Mouse (Mus musculus): ENCODE measurements around the gene Tmem9b. TPM values are rescaled to one million over a fixed set of nuclear protein-coding genes. Genes with fewer than 3 reads are reported as not detected.

Gene Tmem9b
- polyA plus RNA-seq, 1 experiment from 2014 or later = 40.5 TPM

DNA sequence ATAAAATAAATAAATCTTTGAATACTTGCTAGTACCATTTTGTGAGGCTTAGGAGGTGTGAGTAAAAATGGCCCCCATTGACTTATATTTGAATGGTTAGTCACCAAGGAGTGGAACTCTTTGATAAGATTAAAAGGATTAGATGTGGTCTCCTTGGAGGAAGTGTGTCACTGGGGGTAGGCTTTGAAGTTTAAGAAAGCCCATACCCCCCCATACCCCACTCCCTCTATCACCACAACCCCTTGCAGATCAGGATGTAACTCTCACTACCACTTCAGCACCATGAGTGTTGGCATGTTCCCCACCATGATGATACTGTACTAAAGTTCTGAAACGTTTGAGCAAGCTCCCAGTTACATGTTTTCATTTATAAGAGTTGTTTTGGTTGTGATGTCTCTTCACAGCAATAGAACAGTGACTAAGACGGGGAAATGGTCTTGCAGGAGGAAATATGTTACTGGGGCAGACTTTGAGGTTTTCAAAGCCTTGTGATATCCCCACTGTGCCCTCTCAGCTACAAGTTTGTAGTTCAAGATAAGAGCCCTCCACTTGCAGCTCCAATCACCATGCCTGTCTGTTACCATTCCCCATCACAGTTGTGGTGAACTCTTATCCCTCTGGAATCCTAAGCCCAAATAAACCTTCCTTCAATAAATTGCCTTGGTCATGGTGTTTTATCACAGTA lies 16.2 kb upstream of the Tmem9b start:
- no peak overlapping the region for H3K9ac ChIP-seq (replicated peaks)
- no peak overlapping the region for H3K4me2 ChIP-seq (ENCODE audit: low read depth, low read length)
- no peak overlapping the region for H3K27ac ChIP-seq (ENCODE audit: low read depth)
- DNase-seq = no peak
- H3K4me3 ChIP-seq (ENCODE audit: low read depth, low read length) = no peak overlapping the region
- no peaks in the 10 kb centered on the region for H3K27me3 ChIP-seq (ENCODE audit: insufficient read depth, low read length)
- no peaks in the 10 kb centered on the region for H3K36me3 ChIP-seq (replicated peaks; ENCODE audit: insufficient read depth, low read length)
- WGBS (ENCODE audit: insufficient replicate concordance) = 22% methylated on average over 2 of the region's 2 CpGs
- H3K9me3 ChIP-seq (ENCODE audit: low read length) = no peaks in the 10 kb centered on the region
- no peak for ATAC-seq
- TF ChIP-seq CTCF (IDR thresholded peaks at IDR 0.05; ENCODE audit: low read depth) (no peak), EP300 (IDR thresholded peaks at IDR 0.05; ENCODE audit: low read depth) (no peak)
- H3K4me1 ChIP-seq (ENCODE audit: insufficient read depth) = peaks cover 9% of the 10 kb centered on the region

- no peak for DNase-seq
- H3K4me3 ChIP-seq (ENCODE audit: low read depth, low read length) = no peak overlapping the region
- WGBS (ENCODE audit: insufficient replicate concordance) = 70% methylated on average over 7 of the region's 7 CpGs
- peak overlapping the region; percentile 48 for H3K4me2 ChIP-seq (ENCODE audit: low read depth, low read length)
- no peaks in the 10 kb centered on the region for H3K27me3 ChIP-seq (ENCODE audit: insufficient read depth, low read length)
- H3K9me3 ChIP-seq (ENCODE audit: low read length) = no peaks in the 10 kb centered on the region
- 0 out of 2 replicates have a peak overlapping the region, but pooled peaks have one; percentile 29 for H3K27ac ChIP-seq (ENCODE audit: low read depth)
- H3K4me1 ChIP-seq (ENCODE audit: insufficient read depth) = peaks cover 9% of the 10 kb centered on the region
- ATAC-seq = peak; percentile 74
- no peak for TF ChIP-seq CTCF (IDR thresholded peaks at IDR 0.05; ENCODE audit: low read depth)
- peak; percentile 36; the same call in 1 of the 2 replicates for TF ChIP-seq EP300 (IDR thresholded peaks at IDR 0.05; ENCODE audit: low read depth)
- no peaks in the 10 kb centered on the region for H3K36me3 ChIP-seq (replicated peaks; ENCODE audit: insufficient read depth, low read length)
- H3K9ac ChIP-seq (replicated peaks) = no peak overlapping the region
These were observed 15.1 kb upstream of the Tmem9b start for GRCm38 (mm10) chr7:109767575-109768350.

DNA sequence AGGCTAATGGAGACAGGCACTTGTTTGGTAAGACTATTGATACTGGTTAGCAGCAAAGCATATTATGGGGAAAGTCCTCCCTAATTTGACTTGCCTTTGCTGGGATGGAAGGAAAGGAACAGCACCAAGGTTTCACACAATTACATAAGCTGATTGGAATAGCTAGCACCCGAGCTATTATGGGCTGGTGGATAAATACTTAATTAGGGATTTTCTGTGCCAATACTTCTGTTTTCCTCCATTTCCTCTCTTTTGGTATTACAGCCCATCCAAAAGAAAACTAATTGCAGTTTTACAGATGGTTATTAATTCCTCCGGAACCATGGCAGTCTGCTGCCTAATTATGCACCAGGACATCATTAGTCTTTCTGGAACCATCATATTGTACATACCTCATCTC lies 11.3 kb upstream of the Tmem9b start:
- no peaks in the 10 kb centered on the region for H3K9me3 ChIP-seq (ENCODE audit: low read length)
- no peaks in the 10 kb centered on the region for H3K36me3 ChIP-seq (replicated peaks; ENCODE audit: insufficient read depth, low read length)
- no peak overlapping the region for H3K4me3 ChIP-seq (ENCODE audit: low read depth, low read length)
- TF ChIP-seq EP300 (IDR thresholded peaks at IDR 0.05; ENCODE audit: low read depth) = no peak
- no peak for TF ChIP-seq CTCF (IDR thresholded peaks at IDR 0.05; ENCODE audit: low read depth)
- no peak for ATAC-seq
- H3K9ac ChIP-seq (replicated peaks) = no peak overlapping the region
- no peak overlapping the region for H3K27ac ChIP-seq (ENCODE audit: low read depth)
- H3K4me2 ChIP-seq (ENCODE audit: low read depth, low read length) = no peak overlapping the region
- 71% methylated on average over 2 of the region's 2 CpGs for WGBS (ENCODE audit: insufficient replicate concordance)
- peaks cover 9% of the 10 kb centered on the region for H3K4me1 ChIP-seq (ENCODE audit: insufficient read depth)
- no peaks in the 10 kb centered on the region for H3K27me3 ChIP-seq (ENCODE audit: insufficient read depth, low read length)
- DNase-seq = no peak

DNA sequence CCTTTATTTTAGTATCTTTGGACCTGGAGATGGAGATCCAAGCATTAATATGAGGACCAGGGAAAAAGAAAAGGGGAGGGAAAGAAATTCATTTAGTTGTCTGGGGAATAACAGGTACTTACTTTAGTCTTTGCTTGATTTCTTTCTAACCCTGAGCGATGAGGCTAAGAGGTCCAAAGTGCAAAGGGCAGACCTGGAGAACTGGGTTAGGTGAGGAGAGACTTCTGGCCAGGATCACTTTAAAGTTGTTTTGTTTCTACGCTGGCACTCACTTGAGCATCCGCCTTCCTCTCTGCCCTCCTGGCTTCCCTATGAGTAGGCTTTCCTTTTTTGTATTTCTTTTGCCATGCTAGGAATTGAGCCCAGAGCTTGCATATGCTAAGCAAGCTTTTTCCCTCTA lies 3.6 kb upstream of the Tmem9b start:
- 85% methylated on average over 3 of the region's 3 CpGs for whole genome bisulfite sequencing (ENCODE audit: insufficient replicate concordance)
- DNase-seq = no peak
- TF ChIP-seq EP300 (IDR thresholded peaks at IDR 0.05; ENCODE audit: low read depth) (no peak), CTCF (IDR thresholded peaks at IDR 0.05; ENCODE audit: low read depth) (no peak)

GRCm38 (mm10) chr7:109754034-109754433 lies 1.4 kb upstream of the Tmem9b start:
- H3K4me2 ChIP-seq (ENCODE audit: low read depth, low read length) = no peak overlapping the region
- TF ChIP-seq EP300 (IDR thresholded peaks at IDR 0.05; ENCODE audit: low read depth) (no peak), CTCF (IDR thresholded peaks at IDR 0.05; ENCODE audit: low read depth) (no peak)
- DNase-seq (no peak), ATAC-seq (no peak)
- H3K36me3 ChIP-seq (replicated peaks; ENCODE audit: insufficient read depth, low read length) = no peaks in the 10 kb centered on the region
- peaks cover 14% of the 10 kb centered on the region for H3K4me1 ChIP-seq (ENCODE audit: insufficient read depth)
- no peak overlapping the region for H3K27ac ChIP-seq (ENCODE audit: low read depth)
- WGBS (ENCODE audit: insufficient replicate concordance) = 82% methylated on average over 8 of the region's 8 CpGs
- H3K27me3 ChIP-seq (ENCODE audit: insufficient read depth, low read length) = no peaks in the 10 kb centered on the region
- no peaks in the 10 kb centered on the region for H3K9me3 ChIP-seq (ENCODE audit: low read length)
- no peak overlapping the region for H3K4me3 ChIP-seq (ENCODE audit: low read depth, low read length)
- no peak overlapping the region for H3K9ac ChIP-seq (replicated peaks)

More for the DNA sequence above, 3.6 kb upstream of the Tmem9b start:
- H3K27ac ChIP-seq (ENCODE audit: low read depth) = no peak overlapping the region
- no peak for ATAC-seq
- no peaks in the 10 kb centered on the region for H3K27me3 ChIP-seq (ENCODE audit: insufficient read depth, low read length)
- H3K4me3 ChIP-seq (ENCODE audit: low read depth, low read length) = no peak overlapping the region
- H3K4me1 ChIP-seq (ENCODE audit: insufficient read depth) = peaks cover 8% of the 10 kb centered on the region
- H3K4me2 ChIP-seq (ENCODE audit: low read depth, low read length) = no peak overlapping the region
- no peaks in the 10 kb centered on the region for H3K9me3 ChIP-seq (ENCODE audit: low read length)
- no peak overlapping the region for H3K9ac ChIP-seq (replicated peaks)
- no peaks in the 10 kb centered on the region for H3K36me3 ChIP-seq (replicated peaks; ENCODE audit: insufficient read depth, low read length)

DNA sequence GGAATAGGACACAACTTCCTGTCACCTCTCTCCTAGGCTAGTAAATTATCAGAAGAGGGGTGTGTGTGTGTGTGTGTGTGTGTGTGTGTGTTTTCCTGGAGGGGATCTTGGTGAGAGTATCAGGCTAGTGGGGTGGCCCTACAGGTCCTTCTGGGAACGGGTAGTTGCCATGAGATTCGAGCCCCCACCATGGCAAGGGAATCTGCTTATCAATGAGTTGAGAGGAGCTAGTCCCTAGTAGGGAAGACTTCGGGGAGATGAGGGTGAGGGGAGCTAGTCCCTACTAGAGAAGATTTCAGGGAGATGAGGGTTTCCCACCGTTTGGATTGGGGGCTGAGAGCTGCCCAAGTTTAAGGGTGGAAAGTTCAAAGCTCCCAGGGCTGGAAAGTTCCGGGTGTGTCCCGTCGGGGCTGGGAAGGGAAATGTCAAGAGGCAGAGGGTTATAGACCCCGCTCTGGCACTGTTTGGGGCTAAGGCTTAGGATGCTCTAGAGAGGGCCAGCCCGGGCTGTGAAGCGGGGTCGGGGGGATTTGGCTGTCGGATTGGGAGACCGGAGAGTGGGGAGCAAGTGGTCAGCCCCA lies 1.2 kb downstream of the Tmem9b start:
- peak overlapping the region; percentile 84 for H3K4me2 ChIP-seq (ENCODE audit: low read depth, low read length)
- H3K27ac ChIP-seq (ENCODE audit: low read depth) = peak overlapping the region; percentile 87
- TF ChIP-seq EP300 (IDR thresholded peaks at IDR 0.05; ENCODE audit: low read depth) (no peak), CTCF (IDR thresholded peaks at IDR 0.05; ENCODE audit: low read depth) (no peak)
- 1% methylated on average over 13 of the region's 13 CpGs for WGBS (ENCODE audit: insufficient replicate concordance)
- peak; percentile 2; the same call in 1 of the 2 replicates for ATAC-seq
- H3K36me3 ChIP-seq (replicated peaks; ENCODE audit: insufficient read depth, low read length) = peaks cover 5% of the 10 kb centered on the region; the same call in 1 of the 2 replicates
- H3K4me1 ChIP-seq (ENCODE audit: insufficient read depth) = peaks cover 14% of the 10 kb centered on the region
- peak overlapping the region; percentile 81 for H3K9ac ChIP-seq (replicated peaks)
- H3K4me3 ChIP-seq (ENCODE audit: low read depth, low read length) = peak overlapping the region; percentile 90
- H3K27me3 ChIP-seq (ENCODE audit: insufficient read depth, low read length) = no peaks in the 10 kb centered on the region
- no peak for DNase-seq
- H3K9me3 ChIP-seq (ENCODE audit: low read length) = no peaks in the 10 kb centered on the region

All from liver, postnatal 0 days (tissue).